Mouse (Mus musculus) CH12F3 (cell line): ENCODE results near the gene Kbtbd12.

Source experiments
- in situ Hi-C: fragments of 300-500 bp; cut with MboI; formaldehyde crosslinking; loops from 2 replicates; pipeline ENCODE4 v1.14.3; 2020; ENCODE audit warnings: low sequenced_read_pairs

Kbtbd12 gene

DNA sequence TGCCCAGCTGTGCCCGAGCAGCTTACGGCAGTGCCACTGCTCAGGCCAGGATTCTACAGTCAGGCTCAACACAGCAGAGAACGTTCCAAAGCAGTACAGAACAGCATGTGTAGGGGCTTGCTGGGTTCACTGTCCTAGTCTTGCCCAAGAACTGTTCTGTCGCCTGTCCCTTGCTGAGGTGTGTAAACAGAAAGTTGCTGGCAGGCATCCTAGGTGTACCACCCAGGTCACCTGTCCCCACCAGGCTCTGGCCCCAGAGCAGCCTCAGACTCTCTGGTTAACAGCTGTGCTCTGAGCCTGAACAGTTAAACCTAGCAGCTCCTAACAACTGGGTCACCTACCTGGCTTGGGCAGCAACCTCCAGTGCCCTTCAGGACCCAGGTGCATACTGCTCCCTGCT lies 134.7 kb downstream of the Kbtbd12 start:
- in situ Hi-C loops: no loop called here

DNA sequence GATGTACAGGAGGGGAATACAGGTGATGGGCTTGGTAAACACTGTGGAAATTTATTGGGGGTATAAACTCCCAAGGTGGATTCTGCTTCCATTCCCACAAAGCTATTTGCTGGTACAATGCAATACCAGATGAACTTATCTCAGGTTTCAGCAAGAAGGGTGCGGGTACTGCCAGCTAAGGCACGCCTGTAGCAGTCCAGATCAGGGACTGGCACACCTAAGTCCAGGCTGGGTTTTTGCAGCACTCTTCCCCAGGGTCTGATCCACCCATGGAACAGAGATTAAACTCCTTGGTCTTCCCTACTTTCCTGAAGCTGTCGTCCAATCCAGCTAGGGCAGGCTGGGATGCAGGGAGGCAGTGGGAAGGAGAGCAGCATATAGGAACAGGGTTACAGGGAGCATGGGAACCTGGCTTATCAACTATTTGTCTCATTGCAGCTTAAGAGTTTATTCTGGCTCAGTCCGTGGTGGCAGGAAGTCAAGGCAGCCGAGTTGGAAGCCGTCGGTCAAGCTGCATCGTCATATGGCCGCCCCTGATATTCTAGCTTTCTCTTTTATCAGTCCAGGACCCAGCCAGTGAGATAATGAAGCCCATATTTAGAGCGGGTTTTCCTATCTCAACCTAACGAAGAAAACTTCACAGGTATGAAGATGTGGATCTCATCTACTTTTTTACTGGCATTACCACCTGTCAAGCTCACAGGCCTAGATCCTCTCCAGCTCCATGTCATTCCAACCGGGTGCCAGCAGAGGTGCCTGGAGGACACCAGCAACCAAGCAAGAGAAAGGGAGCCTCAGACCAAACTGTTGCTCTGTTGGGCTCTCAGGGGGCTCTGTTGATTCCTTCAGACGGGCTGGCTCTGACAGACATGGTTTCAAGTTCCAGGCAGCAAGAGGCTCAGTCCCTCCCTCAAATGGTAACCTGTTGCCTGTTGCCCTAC lies 135.4 kb downstream of the Kbtbd12 start:
- in situ Hi-C loops: no loop called here

DNA sequence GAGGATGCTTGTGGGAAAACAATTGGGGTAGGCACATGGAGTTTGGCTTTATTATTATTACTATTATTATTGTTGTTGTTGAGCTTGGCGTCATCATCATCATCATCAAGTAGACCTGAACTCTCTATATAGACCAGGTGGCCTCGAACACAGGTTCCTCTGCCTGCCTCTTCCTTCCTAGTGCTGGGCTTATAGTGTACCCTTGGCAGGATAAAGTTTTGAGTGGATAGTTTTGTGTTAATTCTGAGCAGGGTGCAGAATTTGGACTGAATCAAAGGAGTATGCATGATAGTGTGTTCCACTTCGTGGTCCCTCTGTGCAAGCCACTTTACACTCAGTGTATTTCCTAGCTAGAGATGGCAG lies 137.4 kb downstream of the Kbtbd12 start:
- in situ Hi-C loops: no loop called here

DNA sequence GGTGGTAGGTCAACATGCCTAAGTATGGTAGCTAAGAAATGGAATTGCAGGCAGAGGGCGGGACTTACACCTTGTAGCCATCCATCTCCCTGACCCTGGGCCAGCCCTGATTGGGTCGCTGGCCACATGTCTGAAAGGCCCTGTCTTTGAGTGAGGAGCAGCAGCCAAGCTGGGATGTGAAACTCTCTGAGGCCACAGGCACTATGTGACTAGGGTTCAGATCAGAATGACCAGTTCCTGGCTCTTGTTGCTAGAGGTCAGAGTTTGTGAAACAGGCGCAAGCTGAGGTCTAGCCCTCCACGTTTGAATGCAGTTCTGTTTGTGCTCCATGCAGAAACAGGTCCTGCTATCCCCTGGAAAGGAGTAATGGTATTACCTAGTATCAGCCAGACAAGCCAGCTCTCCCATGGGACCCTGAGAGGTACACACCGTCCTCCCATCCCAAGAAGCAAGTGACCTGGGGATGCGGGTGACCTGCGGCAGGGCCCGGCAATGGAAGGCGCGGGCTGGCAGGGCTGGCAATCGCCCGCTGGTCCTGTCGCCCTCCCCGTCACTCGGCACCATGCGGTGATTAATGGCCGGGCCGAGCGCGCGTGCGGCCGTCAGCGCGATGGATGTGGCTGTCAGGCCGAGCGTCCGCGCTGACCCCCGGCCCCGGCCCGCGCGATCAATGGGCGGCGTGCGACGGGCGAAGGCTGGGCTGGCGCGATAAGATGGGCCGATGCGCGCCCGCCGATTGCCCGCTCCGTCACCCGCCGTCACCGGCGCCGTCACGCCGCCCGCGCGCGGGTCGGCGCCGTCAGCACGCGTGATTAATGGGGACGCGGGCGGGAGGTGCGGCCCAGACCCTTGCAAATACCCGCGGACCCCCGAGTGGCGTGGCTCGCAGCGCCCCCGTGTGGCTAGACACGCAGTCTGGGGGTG lies 138.0 kb downstream of the Kbtbd12 start:
- in situ Hi-C loops: no loop called here
